Mouse (Mus musculus): ENCODE results near the gene Pfdn6. TPM values are rescaled to one million over a fixed set of nuclear protein-coding genes. Genes with fewer than 3 reads are reported as not detected.
"Not testable (repeated sequence)": the region's sequence is repeated elsewhere in the genome, so short reads cannot be mapped to it uniquely, and the experiment has no call there.

Pfdn6 gene
- total RNA-seq, 2 experiments from 2014 or later: 69.9 to 76.1 TPM

DNA sequence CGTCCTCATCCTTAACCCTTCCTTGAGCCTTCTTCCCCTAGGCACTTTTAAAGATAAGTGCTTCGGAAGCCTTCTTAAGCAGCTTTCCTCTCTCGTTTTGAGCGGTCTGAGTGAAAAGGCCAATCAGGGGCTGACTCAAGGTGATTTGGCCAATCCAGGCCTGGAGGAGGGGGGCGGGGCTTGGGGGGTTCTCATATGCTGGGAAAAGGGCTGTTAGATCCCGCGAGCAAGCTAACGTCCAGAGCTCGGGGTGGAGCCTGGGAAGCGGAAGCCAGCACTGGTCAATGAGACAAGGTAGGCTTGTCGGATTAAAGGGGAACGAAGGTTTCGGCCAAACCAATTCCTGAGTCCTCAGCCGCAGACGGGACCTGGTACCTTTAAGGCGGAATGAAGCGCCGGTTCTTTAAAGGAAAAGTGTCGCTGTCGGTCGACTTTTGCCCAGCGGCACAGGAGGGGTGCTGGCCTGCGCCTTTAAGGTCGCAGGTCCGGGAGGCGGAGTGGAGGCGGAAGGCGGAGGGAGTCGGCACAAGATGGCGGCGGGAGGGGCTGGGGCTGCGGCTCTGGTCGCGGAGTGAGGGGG is 24.4 kb downstream of the Pfdn6 start, which contains the start of the genes Tapbp and Zbtb22:
Gene Tapbp, plus strand, starts transcription at position 229 of the 580 bp plus-strand sequence.
Gene Zbtb22, plus strand, starts transcription at position 234 of the 580 bp plus-strand sequence.
- DNase-seq: peak; percentile 97 to 98

GRCm38 (mm10) chr17:33914969-33915391 is 25.2 kb downstream of the Pfdn6 start:
- no peak for DNase-seq

DNA sequence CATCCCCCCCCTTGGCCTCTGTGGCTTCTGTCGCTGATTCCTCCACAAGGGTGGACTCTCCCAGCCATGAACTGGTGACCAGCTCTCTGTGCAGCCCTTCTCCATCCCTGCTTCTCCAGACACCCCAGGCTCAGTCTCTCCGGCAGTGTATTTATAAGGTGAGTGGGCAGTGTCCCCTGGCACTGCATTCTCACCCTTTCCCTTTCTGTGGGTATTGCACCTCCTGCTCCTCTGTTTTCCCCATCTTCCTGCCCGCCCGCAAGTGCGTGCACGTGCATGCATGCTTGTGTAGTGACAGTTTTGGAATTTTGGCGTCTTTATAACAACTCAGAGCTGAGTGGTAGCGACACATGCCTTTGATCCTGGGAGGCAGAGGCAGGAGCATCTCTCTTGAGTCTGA is 26.2 kb downstream of the Pfdn6 start:
- DNase-seq: no peak

DNA sequence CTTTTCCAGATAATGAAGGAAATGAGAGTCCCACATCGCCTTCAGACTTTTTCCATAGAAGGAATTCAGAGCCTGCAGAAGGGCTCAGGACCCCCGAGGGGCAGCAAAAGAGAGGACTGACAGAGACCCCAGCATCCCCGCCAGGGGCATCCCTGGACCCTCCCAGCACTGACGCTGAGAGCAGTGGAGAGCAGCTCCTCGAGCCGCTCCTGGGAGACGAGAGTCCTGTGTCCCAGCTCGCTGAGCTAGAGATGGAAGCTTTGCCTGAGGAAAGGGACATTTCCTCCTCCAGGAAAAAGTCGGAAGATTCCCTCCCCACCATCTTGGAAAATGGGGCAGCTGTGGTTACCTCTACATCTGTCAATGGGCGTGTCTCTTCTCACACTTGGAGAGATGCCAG is 26.9 kb downstream of the Pfdn6 start:
- no peak for DNase-seq

- no peak for DNase-seq
Observed at GRCm38 (mm10) chr17:33911813-33912414, 28.2 kb downstream of the Pfdn6 start.

DNA sequence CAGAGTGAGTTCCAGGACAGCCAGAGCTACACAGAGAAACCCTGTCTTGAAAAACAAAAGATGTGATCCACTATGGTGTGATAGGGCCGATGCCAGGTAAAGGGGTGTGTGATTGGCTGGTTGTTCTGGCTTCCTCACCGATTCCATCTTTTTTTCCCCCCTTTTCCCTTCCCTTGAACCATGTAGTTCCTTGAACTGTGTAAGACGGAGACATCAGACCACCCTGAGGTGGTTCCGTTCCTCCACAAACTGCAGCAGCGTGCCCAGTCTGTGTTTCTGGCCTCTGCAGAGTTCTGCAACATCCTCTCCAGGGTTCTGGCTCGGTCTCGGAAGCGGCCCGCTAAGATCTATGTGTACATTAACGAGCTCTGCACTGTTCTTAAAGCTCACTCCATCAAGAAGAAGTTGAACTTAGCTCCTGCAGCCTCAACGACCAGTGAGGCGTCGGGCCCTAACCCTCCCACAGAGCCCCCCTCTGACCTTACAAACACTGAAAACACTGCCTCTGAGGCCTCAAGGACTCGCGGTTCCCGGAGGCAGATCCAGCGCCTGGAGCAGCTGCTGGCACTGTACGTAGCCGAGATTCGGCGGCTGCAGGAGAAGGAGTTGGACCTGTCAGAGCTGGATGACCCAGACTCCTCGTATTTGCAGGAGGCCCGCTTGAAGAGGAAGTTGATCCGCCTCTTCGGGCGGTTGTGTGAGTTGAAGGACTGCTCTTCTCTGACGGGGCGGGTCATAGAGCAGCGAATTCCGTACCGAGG is 28.9 kb downstream of the Pfdn6 start:
- no peak for DNase-seq

GRCm38 (mm10) chr17:33910346-33911051 is 29.6 kb downstream of the Pfdn6 start:
- DNase-seq: no peak

- DNase-seq: peak; percentile 68 to 76
Observed at GRCm38 (mm10) chr17:33909869-33910250, 30.3 kb downstream of the Pfdn6 start.

DNA sequence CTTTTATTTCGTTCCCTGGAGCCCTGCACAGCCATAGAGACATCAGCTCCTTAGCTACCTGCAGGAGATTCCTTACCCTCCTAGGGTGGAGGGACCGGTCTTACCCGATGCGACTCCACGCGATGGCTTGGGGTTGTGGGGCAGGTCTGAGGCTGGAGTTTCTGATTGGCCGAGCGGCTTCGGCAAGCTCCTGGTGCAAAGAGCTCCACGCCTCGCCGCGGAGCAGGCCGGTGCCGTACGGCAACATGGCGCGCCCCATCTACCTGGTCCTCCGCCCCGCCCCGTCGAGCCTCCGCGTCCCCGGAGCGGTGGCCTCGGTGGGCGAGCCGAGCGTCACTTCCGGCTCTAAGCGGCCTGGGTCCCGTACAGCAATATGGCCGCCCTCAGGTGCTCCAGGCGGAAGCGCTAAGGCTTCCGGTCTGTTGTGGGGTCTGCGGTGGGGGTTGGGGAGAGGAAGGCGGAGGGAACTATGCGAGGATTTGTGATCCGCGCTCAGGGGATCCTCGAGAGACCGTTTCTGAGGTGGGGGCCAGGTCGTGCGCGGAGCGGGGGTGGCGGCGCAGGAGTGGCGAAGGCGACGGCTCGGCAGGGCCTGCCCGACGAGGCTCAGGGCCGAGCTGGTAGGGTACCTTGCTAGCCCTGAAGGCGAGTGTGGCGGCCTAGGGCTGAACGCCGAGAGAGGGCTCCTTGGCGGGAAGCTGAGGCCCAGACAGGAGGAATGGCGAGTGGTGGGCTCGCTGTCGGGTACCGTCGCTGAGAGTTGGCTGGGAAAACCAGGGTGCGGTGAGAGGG is 30.9 kb downstream of the Pfdn6 start, which contains the start of gene Daxx:
Gene Daxx, plus strand, starts transcription at position 338 of the 792 bp plus-strand sequence.
- DNase-seq: peak; percentile 98 to 99

GRCm38 (mm10) chr17:33908331-33909076 is 31.6 kb downstream of the Pfdn6 start:
- DNase-seq: no peak

DNA sequence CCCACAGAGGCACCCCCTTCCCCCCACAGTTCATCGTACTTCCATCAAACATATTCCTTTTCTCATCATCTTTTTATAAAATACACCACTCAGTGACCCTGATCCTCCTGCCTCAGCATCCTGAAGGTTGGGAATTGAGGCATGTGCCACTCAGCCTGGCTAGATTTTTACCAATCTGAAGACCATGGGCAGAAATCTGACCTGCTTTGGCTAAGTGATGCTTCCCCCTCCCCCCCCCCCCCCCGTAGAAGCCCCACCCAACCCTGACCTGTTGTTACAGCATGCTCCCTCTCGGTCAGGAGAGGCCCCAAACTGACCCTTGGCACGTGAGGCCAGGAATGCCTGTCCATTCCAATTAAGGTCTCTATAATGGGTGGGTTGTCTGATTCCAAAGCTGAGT is 35.3 kb downstream of the Pfdn6 start, which contains the start of gene Platr17:
Gene Platr17, plus strand, starts transcription at position 301 of the 400 bp plus-strand sequence.
- DNase-seq: not testable (repeated sequence)

GRCm38 (mm10) chr17:33903911-33904651 is 36.1 kb downstream of the Pfdn6 start:
- DNase-seq: not testable (repeated sequence)

- peak in 1 of 2 experiments; percentile 14 for DNase-seq
Observed at GRCm38 (mm10) chr17:33902491-33902890, 37.7 kb downstream of the Pfdn6 start.

DNA sequence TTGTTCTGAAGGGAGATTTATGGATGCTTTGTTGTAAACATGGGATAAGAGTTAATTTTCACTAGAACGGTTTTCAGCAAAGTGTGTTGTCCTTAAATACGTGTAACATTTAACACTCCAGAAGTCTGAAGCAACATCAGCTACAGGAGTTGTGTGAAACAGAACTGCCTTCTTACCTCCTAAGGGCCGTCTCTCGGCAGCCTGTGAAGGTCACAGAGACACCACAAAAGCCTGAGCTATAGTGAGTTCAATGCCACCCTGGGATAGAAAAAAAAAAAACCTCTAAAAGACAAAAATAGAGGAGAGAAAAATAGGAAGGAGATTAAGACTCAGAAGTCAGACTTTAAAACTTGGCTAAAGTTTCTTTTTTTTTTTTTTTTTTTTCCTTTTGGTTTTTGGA is 38.1 kb downstream of the Pfdn6 start:
- DNase-seq: no peak

GRCm38 (mm10) chr17:33901653-33902052 is 38.5 kb downstream of the Pfdn6 start:
- no peak for DNase-seq

- no peak for DNase-seq
Observed at GRCm38 (mm10) chr17:33900989-33901314, 39.2 kb downstream of the Pfdn6 start.

GRCm38 (mm10) chr17:33900281-33900988 is 39.7 kb downstream of the Pfdn6 start:
- no peak for DNase-seq

- no peak for DNase-seq
Observed at GRCm38 (mm10) chr17:33899642-33900041, 40.5 kb downstream of the Pfdn6 start.

DNA sequence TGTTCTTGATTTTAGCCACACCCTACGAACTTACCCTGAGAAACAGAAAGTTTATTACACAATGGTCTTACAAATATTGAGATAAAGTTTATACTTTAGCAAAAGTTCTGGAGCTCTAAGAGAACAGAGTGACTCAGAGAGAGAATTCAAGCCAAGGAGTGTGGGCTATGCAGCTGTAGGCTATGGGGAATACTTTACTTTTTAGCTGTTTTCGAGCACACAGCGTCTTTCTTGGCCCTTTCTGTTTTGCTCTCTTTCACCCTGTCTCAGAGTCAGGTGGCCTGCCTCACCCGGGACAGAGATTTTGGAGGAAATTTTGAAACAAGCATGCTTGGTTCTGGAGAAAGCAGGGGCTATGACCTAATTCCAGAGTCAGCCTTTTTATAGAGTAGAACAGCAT is 42.0 kb downstream of the Pfdn6 start:
- peak; percentile 17 to 62 for DNase-seq

Measured in heart, adult 18-20 months (tissue).